Mouse (Mus musculus): Measurements from ENCODE around the gene Adss.

The Adss gene

DNA sequence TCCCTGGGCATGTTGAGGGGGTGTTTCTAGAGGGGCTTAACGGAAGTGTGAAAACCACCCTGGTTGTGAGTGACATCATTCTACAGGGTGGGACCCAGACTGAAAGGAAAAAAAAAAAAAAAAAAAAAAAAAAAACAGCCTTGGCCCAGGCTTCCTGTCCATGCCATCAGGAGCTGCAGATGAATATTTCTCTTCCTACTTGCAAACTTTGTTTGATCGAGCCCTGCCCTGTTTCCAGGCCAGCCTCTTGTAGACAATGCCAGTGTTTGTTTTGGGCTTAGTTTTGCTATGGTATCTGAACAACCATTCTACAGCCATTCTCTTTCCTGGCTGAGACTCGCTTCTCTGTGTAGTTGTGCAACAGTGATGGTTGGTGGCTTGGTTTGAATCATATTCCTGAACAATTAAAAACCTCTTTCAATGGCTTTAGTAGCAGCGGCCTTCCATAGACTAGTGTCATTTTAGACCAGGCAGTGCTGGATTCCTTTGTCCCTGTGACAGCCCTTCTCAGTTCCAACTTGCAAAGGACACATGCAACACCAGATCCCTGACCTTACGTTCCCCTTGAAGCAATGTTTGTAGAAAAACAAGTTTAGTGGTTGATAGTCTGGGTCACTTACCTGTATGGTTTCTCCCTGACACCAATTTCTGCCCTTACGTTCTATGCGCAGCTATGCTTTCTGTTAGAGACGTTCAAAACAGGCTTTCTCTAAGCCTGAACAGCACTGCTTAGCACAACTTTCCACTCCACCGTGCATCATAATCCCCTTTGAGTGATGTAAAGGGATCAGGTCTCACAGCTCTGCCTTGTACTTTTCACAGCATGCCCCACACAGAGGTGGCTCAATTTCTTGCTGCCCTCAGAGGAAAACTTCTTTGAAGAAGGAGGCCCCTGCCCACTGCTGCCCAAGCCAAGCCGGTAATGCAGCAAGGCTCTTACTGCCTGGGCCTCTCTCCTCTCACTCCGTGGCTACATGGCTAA, 67.0 kb downstream of the Adss start, which contains the start of gene 1700016C15Rik:
1700016C15Rik (plus strand) TSS at position 772 of the 982 bp plus-strand sequence.
- DNase-seq (ENCODE audit: low read depth, low spot score), result no peak

DNA sequence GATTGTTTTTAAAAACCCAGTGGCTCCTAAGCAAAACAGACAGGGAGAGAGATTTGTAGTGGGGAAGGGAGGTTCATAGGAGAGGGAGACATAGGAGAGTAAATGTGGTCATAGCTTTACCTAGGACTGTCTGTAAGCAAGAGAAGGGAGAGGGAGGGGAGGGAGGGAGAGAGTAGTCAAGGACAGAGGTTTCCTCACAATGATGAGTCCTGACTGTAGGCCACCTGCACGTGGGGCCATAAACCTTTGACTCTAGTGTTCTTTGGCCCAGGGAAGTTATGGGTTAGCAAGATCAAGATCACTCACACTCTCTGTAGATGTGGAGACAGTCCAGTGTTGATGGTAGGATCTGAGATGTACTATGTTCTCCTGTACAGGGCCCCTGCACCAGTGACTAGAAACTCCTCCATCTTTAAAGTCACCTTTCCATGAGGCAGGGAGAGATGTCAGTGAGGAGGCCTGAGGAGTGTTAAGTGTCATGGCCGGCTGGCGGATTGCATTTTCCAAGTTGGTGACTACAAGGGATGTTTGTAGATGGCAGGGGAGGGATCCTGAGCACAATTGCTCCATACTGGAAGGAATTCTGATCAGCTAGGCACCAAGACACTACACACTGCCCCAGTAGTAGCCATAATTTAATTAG, 68.3 kb downstream of the Adss start:
- no peak for DNase-seq (ENCODE audit: low read depth, low spot score)

DNA sequence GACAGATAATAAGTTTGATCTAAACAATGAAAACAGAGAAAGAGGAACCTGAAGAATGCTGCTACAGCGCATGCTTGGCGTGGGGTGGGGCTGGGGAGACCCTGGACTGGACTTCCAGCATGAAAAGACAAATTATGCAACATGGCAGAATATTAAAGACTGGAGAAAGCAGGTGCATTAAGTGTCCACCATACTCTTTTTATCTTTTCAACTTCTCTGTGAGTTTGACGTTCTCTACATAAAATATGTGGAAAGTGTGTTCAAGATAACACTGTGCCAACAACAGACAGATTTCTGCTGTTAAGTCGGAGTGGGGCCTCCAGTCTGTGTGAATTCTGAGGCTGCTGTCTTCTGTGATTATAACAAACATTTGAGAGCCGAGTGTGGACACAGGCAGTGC, 69.4 kb downstream of the Adss start:
- no peak for DNase-seq (ENCODE audit: low read depth, low spot score)

DNA sequence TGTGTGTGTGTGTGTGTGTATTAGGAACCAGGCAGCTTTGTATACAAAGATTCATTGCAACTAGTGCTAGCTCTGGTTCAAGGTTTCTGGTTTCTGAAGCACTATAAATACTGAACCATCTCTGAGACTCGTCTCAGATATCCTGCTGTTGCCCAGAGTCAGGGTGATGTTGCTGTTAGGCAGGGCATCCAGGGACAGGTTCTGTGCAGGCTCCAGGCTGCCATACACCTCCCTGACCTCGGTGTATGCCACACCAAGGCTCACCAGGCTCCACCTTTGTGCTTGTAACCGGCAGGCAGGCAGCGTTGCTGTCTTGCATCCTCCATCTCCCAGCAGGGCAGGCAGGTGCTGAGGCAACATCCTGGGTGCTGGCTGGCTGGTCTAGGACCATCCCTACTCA, 72.5 kb downstream of the Adss start:
- no peak for DNase-seq (ENCODE audit: low read depth, low spot score)

DNA sequence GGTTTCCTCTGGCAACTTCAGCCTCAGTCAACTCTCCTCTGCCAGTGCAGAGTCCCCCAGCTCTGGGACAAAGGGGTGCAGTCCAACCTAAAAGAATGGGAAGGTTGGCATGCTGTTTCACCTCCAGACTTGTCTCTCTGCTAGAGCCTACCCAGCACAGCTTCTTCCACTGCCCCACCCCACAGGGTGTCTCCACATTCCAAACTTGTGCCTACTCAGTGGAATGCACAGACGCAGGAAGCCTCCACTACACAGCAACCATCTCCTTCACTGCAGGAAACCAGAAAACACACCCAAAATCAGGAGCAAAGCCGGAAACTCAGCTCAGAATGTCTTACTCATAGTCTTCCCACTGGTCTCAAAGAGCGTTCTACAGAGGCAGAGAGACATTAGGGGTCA, 77.3 kb downstream of the Adss start:
- DNase-seq (ENCODE audit: low read depth, low spot score), result no peak

DNA sequence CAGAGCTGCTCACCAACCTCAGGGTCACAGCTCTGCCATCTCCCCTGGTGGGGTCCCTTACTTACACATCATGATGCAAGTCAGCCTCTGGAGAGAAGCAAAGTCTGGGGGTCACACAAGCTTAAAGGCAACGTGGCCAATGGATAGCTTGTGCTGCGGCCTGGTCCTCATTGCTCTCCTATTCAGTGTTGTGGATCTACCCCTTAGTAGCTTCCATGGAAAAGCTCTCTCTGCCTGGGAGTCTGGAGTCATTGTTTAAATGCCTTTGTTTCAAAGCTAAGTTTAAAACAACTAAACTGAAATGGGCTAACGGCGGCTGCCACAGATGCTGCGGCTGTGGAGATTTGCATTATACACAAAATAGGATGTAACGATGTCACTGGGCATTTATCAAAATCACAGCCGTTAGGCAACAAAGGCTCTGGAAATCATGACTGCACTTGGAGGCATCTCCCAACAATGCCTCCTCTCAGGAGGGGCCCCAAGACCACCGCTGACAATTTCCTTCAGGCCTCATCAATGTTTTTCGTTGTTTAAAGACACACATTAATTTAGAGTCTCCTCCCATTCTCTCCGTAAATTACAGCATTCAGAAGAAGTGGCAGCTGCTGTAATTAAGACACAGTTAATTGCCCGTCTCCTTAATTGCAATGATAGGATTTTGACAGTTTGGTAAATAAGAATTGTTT, 77.8 kb downstream of the Adss start:
- no peak for DNase-seq (ENCODE audit: low read depth, low spot score)

DNA sequence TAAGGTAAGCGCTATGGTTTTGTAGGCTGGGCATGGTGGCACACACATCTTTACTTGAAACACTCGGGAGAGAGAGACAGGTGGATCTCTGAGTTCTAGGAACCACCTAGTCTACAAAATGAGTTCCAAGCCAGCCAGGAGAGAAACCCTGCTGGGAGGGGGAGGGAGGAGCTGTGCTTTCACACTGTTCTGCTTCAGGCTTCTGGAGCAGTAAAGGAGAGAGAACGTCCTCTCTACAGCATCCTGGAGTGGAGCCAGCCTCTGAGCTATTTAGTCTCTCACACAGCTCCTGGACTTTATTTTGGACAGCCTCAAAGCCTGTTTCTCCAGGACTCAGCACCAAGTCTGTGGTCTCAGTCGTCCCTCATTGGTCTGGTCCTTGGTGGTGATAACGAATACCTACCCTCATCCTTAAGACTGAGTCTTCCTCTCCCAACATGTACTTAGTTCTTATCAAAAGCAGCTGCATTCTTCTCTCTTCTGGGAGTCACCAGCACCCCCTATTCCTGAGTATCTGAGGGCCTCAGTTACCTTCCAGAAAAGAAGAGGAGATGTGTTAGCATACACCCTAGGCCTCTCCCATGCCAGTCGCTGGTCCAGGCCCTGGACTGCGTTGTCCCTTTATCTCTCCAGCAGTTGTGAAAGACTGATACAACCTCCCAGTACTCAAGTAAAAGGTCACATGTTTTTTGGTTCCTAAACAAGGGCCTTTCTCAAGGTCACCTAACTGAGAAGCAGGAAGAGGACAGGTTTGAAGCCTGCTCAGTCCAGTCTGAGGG, 79.1 kb downstream of the Adss start:
- no peak for DNase-seq (ENCODE audit: low read depth, low spot score)

DNA sequence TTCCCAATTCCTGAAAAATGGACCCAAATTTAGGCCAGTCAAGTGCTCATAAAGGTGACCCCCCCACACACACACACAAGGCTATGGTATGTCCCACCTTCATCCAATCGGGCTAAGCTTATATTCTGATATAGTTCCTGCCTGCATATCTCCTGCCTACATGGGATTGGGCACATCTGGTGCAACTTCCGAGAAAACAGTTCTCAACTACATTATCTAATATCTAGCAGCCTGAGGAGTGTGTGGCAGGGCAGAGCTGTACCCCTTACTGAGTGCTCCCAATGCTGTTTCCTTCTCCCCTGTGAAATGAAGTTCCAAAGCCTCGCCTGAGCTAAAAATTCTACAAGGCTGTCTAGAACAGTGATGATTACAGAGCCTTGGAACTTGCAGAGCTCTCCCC, 79.9 kb downstream of the Adss start:
- no peak for DNase-seq (ENCODE audit: low read depth, low spot score)

DNA sequence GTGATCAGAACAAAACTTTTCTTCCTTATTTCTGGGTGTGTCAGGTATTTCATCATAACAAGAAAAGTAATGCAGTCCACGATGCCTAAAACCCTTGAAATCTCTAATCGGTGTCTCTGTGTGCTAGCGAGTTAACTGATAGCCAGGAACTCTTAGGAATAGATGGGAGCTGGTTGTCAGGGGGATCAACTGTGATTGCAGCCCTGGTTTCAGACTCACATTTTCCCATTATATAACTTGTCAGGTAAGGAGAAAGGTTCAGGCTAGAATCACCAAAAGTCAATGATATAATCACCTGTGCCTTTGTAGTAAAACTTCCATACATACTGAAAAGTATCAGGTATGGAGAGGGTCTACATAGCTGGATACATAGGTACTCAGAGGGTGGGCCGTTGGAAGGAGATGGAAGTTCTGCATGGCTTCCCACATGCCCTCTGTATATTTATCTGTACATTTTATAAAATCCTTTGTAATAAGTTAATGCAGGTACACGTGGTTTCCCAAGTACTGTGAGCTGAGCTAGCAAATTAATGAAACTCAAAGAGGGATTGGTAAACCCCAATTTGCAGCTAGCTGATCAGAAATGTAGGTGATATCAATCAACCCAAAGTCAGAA, 81.8 kb downstream of the Adss start:
- DNase-seq (ENCODE audit: low read depth, low spot score), result no peak

DNA sequence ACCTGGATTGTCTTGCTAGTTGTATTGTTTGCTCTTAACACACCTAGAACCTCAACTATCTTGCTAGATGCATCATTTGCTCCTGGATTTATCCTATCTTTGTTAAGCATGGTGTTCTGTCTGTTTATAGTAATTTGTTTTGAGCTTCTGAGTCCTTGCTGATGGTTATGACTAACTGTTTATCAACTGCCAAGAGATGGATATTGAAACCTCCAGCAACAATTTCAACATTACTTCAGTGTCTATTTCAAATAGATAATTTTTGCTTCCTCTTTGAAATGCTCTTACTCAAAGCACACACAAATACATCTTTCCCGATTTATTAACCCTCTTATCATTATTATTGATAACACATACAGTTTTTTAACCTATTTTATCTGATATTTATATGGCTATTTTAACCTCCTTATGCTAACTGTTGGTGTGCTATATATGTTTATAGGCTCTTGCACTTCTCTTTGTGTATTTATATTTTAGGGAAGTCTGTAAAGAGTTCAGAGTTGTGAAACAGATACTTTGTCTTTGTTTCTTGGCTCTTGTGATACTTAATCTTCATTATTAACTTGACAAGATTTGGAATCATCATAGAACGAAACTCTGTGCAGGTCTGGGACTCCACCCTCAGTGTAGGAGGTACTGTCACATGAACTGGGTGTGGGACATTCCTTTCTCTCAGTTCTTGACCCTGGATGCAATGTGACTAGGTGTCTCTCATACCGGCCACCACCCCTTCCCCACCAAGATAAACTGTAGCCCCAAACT, 82.5 kb downstream of the Adss start:
- peak; percentile 41 for DNase-seq (ENCODE audit: low read depth, low spot score)

Measured in A20 (cell line).